Mouse (Mus musculus) embryonic facial prominence, embryonic 13.5 days (tissue): ENCODE results near the gene Slco3a1. TPM values are rescaled to one million over a fixed set of nuclear protein-coding genes. Genes with fewer than 3 reads are reported as not detected.

Experiments used
- ATAC-seq: fragments of 200-750 bp; cut with Nextera tagmentation; 2 replicates; pipeline ENCODE4 v1.8.0; 2017; ENCODE audit warnings: low read depth; ENCODE audit not compliant: insufficient number of reproducible peaks, insufficient read depth, low FRiP score, low TSS enrichment
- H3K27ac ChIP-seq: fragments of 300-500 bp; sonication (generic); 2 replicates; pipeline ENCODE4 v1.5.1; 2015; ENCODE audit warnings: moderate library complexity, mild to moderate bottlenecking, inconsistent platforms
- H3K27me3 ChIP-seq: fragments of 300-500 bp; sonication (generic); 2 replicates; pipeline ENCODE4 v1.6.1; 2015; ENCODE audit warnings: mild to moderate bottlenecking, inconsistent platforms
- H3K36me3 ChIP-seq: fragments of 300-500 bp; sonication (generic); 2 replicates; pipeline ENCODE4 v1.6.1; 2015; ENCODE audit warnings: mild to moderate bottlenecking, inconsistent platforms
- H3K4me1 ChIP-seq: fragments of 300-500 bp; sonication (generic); 2 replicates; pipeline ENCODE4 v1.6.1; 2015; ENCODE audit warnings: inconsistent platforms
- H3K4me2 ChIP-seq: fragments of 300-500 bp; sonication (generic); 2 replicates; pipeline ENCODE4 v1.6.1; 2015; ENCODE audit warnings: moderate library complexity, mild to moderate bottlenecking, inconsistent platforms
- H3K4me3 ChIP-seq: fragments of 300-500 bp; sonication (generic); 2 replicates; pipeline ENCODE4 v1.5.1; 2015; ENCODE audit warnings: mild to moderate bottlenecking, inconsistent platforms
- H3K9ac ChIP-seq: fragments of 300-500 bp; sonication (generic); 2 replicates; pipeline ENCODE4 v1.6.1; 2015; ENCODE audit warnings: mild to moderate bottlenecking, inconsistent platforms
- H3K9me3 ChIP-seq: fragments of 300-500 bp; sonication (generic); 2 replicates; pipeline ENCODE4 v1.6.1; 2016; ENCODE audit warnings: inconsistent platforms
- WGBS: fragments of 180-500 bp; shearing (Covaris S2); methylation state at CpG from one replicate; pipeline ENCODE4 v1.1.7; 2015; ENCODE audit warnings: mixed read lengths; 5-methylcytosine and 5-hydroxymethylcytosine counted together
- polyA plus RNA-seq: library from polyadenylated mRNA; unstranded; fragments of >200 nt; fragmentation: Nextera tagmentation; extraction: Ambion mirVana; gene quantifications from 2 replicates; pipeline ENCODE4 v1.2.1, GENCODE M21; 2015

Gene Slco3a1
- polyA plus RNA-seq, 1 experiment from 2014 or later, result 11.6 TPM

- Histone ChIP-seq H3K4me1 (0 out of 2 replicates have a peak, but pooled peaks cover 11% of the 10 kb centered on the region), H3K27ac (no peak overlapping the region), H3K9ac (no peak overlapping the region), H3K4me3 (no peak overlapping the region), H3K9me3 (0 out of 2 replicates have a peak, but pooled peaks cover 3% of the 10 kb centered on the region), H3K27me3 (no peaks in the 10 kb centered on the region), H3K36me3 (no peaks in the 10 kb centered on the region), H3K4me2 (no peak overlapping the region)
- 81% methylated on average over 6 of the region's 6 CpGs for WGBS
- no peak for ATAC-seq
Observed at GRCm38 (mm10) chr7:74337677-74338420, 216.7 kb downstream of the Slco3a1 start.

GRCm38 (mm10) chr7:74332323-74332722 lies 222.3 kb downstream of the Slco3a1 start:
- Histone ChIP-seq H3K36me3 (no peaks in the 10 kb centered on the region), H3K9ac (no peak overlapping the region), H3K9me3 (0 out of 2 replicates have a peak, but pooled peaks cover 3% of the 10 kb centered on the region), H3K4me2 (no peak overlapping the region), H3K4me3 (no peak overlapping the region), H3K27me3 (no peaks in the 10 kb centered on the region), H3K4me1 (peaks cover 7% of the 10 kb centered on the region; the same call in 1 of the 2 replicates), H3K27ac (no peak overlapping the region)
- ATAC-seq, result no peak
- 85% methylated on average over 3 of the region's 3 CpGs for WGBS

GRCm38 (mm10) chr7:74330858-74331726 lies 223.5 kb downstream of the Slco3a1 start:
- Histone ChIP-seq H3K36me3 (0 out of 2 replicates have a peak, but pooled peaks cover 4% of the 10 kb centered on the region), H3K4me3 (no peak overlapping the region), H3K9ac (no peak overlapping the region), H3K27ac (no peak overlapping the region; the same call in 1 of the 2 replicates), H3K4me2 (no peak overlapping the region), H3K4me1 (peaks cover 7% of the 10 kb centered on the region; the same call in 1 of the 2 replicates), H3K27me3 (no peaks in the 10 kb centered on the region), H3K9me3 (0 out of 2 replicates have a peak, but pooled peaks cover 3% of the 10 kb centered on the region)
- WGBS, result 46% methylated on average over 7 of the region's 7 CpGs
- no peak for ATAC-seq

- Histone ChIP-seq H3K9ac (no peak overlapping the region), H3K36me3 (0 out of 2 replicates have a peak, but pooled peaks cover 4% of the 10 kb centered on the region), H3K9me3 (0 out of 2 replicates have a peak, but pooled peaks cover 3% of the 10 kb centered on the region), H3K4me1 (peaks cover 12% of the 10 kb centered on the region), H3K4me2 (no peak overlapping the region), H3K27ac (no peak overlapping the region), H3K4me3 (no peak overlapping the region), H3K27me3 (no peaks in the 10 kb centered on the region)
- no peak for ATAC-seq
- 54% methylated on average over 7 of the region's 7 CpGs for WGBS
Observed at GRCm38 (mm10) chr7:74330117-74330857, 224.3 kb downstream of the Slco3a1 start.

- ATAC-seq, result no peak
- no peaks in the 10 kb centered on the region for H3K27me3 ChIP-seq
- H3K27ac ChIP-seq, result no peak overlapping the region
- peaks cover 25% of the 10 kb centered on the region for H3K4me1 ChIP-seq
- H3K9ac ChIP-seq, result no peak overlapping the region
- H3K36me3 ChIP-seq, result 0 out of 2 replicates have a peak, but pooled peaks cover 4% of the 10 kb centered on the region
- 80% methylated on average over 1 of the region's 1 CpGs for WGBS
- no peak overlapping the region for H3K4me3 ChIP-seq
- H3K4me2 ChIP-seq, result no peak overlapping the region
- H3K9me3 ChIP-seq, result no peaks in the 10 kb centered on the region
Observed at GRCm38 (mm10) chr7:74329004-74329403, 225.6 kb downstream of the Slco3a1 start.

GRCm38 (mm10) chr7:74327716-74328115 lies 226.9 kb downstream of the Slco3a1 start:
- no peak overlapping the region for H3K9ac ChIP-seq
- no peak overlapping the region for H3K4me2 ChIP-seq
- H3K27ac ChIP-seq, result no peak overlapping the region
- H3K36me3 ChIP-seq, result 0 out of 2 replicates have a peak, but pooled peaks cover 4% of the 10 kb centered on the region
- H3K27me3 ChIP-seq, result no peaks in the 10 kb centered on the region
- H3K4me3 ChIP-seq, result no peak overlapping the region
- ATAC-seq, result no peak
- H3K9me3 ChIP-seq, result no peaks in the 10 kb centered on the region
- WGBS, result 86% methylated on average over 5 of the region's 5 CpGs
- peaks cover 37% of the 10 kb centered on the region for H3K4me1 ChIP-seq

GRCm38 (mm10) chr7:74325052-74325451 lies 229.5 kb downstream of the Slco3a1 start:
- no peak overlapping the region for H3K4me2 ChIP-seq
- 52% methylated on average over 8 of the region's 8 CpGs for WGBS
- ATAC-seq, result no peak

GRCm38 (mm10) chr7:74323683-74324082 lies 230.9 kb downstream of the Slco3a1 start:
- Histone ChIP-seq H3K4me2 (no peak overlapping the region), H3K9me3 (no peaks in the 10 kb centered on the region), H3K4me1 (peaks cover 35% of the 10 kb centered on the region), H3K9ac (no peak overlapping the region), H3K36me3 (0 out of 2 replicates have a peak, but pooled peaks cover 4% of the 10 kb centered on the region), H3K27ac (no peak overlapping the region), H3K4me3 (no peak overlapping the region), H3K27me3 (no peaks in the 10 kb centered on the region)
- 50% methylated on average over 5 of the region's 5 CpGs for WGBS
- ATAC-seq, result no peak

More at GRCm38 (mm10) chr7:74325052-74325451, 229.5 kb downstream of the Slco3a1 start:
- Histone ChIP-seq H3K27ac (peak overlapping the region; percentile 1; the same call in 1 of the 2 replicates), H3K4me1 (peaks cover 35% of the 10 kb centered on the region), H3K9ac (no peak overlapping the region), H3K27me3 (no peaks in the 10 kb centered on the region), H3K4me3 (no peak overlapping the region), H3K36me3 (0 out of 2 replicates have a peak, but pooled peaks cover 4% of the 10 kb centered on the region), H3K9me3 (no peaks in the 10 kb centered on the region)

- no peak overlapping the region for H3K9ac ChIP-seq
- no peak for ATAC-seq
- H3K9me3 ChIP-seq, result no peaks in the 10 kb centered on the region
- peaks cover 35% of the 10 kb centered on the region for H3K4me1 ChIP-seq
- H3K27me3 ChIP-seq, result no peaks in the 10 kb centered on the region
- H3K36me3 ChIP-seq, result 0 out of 2 replicates have a peak, but pooled peaks cover 4% of the 10 kb centered on the region
- H3K4me2 ChIP-seq, result no peak overlapping the region
- no peak overlapping the region for H3K4me3 ChIP-seq
- no peak overlapping the region for H3K27ac ChIP-seq
Observed at GRCm38 (mm10) chr7:74323194-74323593, 231.4 kb downstream of the Slco3a1 start.

GRCm38 (mm10) chr7:74320635-74321034 lies 233.9 kb downstream of the Slco3a1 start:
- no peak for ATAC-seq
- H3K9ac ChIP-seq, result no peak overlapping the region
- H3K36me3 ChIP-seq, result no peaks in the 10 kb centered on the region
- H3K9me3 ChIP-seq, result no peaks in the 10 kb centered on the region
- H3K27ac ChIP-seq, result no peak overlapping the region
- peaks cover 44% of the 10 kb centered on the region for H3K4me1 ChIP-seq
- WGBS, result 88% methylated on average over 5 of the region's 5 CpGs
- H3K4me3 ChIP-seq, result no peak overlapping the region
- H3K27me3 ChIP-seq, result no peaks in the 10 kb centered on the region
- H3K4me2 ChIP-seq, result no peak overlapping the region
